Mouse (Mus musculus): ENCODE measurements around the gene Crispld2. TPM values are rescaled to one million over a fixed set of nuclear protein-coding genes. Genes with fewer than 3 reads are reported as not detected.
A peak's percentile ranks its signal among the peaks of the same experiment; 100 is the strongest.

The Crispld2 gene
- 6.9 and 8.3 TPM in 2 replicates for total RNA-seq (2021)
- long read RNA-seq, experiment 1, full-length matches to known transcripts, result 2 of 5 reads
- long read RNA-seq, experiment 1, partial matches to known transcripts, result 0 of 5 reads
- long read RNA-seq, experiment 1, other reads (novel, unspliced or antisense), result 3 of 5 reads
- long read RNA-seq, experiment 2, full-length matches to known transcripts, result 6 of 8 reads
- long read RNA-seq, experiment 2, partial matches to known transcripts, result 1 of 8 reads
- long read RNA-seq, experiment 2, other reads (novel, unspliced or antisense), result 1 of 8 reads

DNA sequence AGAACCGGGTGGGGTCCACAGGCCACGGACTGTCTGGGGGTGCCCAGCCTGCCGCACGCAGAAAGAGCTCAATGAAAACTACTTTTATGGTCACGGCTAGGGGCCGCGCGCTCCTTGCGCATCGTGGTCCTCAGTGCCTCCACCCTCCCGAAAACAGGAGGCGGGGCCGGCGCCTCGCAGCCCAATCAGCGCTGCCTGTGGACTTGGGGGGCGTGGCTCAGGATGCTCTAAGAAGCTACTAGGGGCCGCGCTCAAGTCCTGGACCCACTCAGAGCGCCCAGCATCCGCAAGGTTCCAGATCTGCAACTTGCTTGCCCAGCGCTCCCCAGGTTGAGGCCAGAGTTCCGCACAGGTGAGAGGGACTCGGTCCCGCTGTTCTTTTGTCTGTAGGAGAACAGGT is at the start of gene Crispld2:
Crispld2 (plus strand) TSS at position 190 of the 400 bp plus-strand sequence.
- peak; percentile 79 for DNase-seq

DNA sequence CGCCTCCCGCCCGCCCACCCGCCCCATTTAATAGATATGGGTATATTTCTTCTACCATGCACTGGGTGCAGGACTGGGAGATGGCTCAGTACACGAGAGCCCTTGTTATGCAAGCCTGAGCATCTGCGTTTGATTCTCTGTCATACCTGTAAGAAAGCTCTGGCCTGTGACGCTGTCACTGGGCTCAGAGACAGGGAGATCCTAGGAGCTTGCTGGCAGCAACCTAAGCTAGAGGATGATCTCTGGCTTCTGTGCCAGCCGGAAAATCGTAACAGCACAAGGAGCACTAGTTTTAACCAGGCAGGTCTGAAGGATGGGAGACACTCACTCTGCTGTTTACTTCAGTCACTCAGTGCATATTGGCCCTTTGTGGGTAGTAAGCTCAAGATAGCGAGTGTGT is 48.6 kb upstream of the Crispld2 start:
- no peak for DNase-seq

DNA sequence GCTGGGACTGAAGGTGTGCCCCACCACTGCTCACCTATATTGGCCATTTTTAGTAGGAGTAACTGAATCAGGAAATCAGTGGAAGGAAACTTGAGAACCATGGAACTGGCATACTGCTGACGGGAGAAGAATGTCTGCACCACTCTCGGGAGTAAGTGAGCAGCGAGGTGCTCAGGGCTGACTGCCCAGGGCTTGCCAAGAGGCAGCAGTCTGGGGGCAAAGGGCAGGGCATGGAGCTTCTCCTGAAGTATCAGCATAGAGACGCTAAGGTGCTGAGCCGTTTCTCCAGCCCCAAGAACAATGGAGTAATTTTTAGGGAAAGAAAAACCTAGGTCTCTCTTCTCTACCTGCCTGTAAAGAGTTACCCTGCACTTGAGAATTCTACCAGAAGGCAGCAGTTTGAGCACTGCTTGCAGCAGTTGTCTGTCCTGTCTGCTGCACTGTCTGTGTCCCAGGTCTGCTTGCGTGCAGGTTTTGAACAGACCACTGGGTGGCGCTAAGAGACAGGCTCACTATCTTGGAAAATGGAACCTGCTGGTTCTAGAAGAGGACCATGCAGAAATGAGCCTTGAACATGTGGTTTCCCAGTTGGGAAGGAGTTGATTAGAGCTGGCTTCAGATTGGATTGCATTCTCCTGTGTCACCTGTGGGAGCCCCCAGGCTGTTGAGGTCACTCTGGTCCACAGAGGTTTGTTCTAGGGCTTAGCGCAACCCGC is 48.0 kb upstream of the Crispld2 start:
- peak; percentile 88 for DNase-seq

DNA sequence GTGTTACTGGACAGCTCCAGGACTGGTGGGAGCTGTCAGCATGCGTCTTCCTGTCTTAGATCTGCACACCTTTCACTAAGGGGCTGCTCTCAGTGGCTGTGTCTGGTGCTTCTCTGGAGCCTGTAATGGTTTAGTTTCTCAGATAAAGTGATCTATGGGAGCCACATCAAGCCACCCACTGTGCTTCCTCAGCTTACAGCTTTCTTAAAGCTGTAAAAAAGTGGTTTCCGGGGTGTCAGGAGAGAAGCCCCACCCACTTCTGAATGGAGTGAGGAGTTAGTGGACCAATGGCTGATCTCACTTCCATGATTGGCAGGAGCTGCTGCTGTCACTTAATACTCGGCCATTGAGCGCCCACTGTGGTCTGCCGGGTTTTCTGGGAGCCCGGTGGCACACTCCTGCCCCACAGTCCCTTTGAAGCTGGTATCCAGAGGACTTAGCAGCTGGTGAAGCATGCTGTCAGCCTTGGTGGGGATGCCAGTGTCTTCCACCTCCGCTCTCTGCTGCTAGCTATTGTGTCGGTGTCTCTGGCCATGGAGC is 45.8 kb upstream of the Crispld2 start:
- no peak for DNase-seq

DNA sequence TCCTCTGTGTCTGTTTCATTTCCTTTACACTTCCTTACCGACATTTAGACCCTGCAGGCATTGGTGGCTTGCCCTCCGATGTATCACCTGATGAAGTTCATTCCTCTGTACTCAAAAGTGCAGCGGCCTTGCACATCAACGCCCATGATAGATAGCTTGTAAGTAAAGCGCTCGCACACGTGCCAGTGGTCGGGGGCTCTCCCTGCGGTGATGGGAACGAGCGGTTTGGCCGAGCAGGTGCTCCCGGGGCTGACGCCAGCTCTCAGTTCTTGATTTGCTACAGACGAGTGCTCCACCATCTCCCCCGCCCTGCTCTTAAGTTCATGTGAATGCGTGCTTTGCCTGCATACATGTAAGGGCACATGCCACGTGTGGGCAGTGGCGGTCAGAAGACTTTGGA is 44.6 kb upstream of the Crispld2 start:
- no peak for DNase-seq

DNA sequence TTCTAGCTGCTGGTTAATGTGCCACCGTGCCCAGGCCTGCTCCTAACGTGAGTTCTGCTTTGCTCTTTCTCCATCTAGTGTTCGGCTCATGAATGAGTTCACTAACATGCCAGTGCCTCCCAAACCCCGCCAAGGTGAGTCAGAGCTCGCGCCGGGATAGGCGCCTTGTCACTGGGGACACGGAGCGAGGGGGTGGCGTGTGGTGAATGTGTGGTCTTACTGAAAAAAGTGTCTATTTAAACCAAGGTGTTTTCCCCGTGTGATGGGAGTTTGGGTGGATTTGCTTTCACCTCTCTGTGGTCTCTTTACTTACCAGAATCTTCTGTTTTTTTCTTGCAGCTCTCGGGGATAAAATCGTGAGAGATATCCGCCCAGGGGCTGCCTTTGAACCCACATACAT is 43.9 kb upstream of the Crispld2 start:
- DNase-seq, result peak; percentile 77

DNA sequence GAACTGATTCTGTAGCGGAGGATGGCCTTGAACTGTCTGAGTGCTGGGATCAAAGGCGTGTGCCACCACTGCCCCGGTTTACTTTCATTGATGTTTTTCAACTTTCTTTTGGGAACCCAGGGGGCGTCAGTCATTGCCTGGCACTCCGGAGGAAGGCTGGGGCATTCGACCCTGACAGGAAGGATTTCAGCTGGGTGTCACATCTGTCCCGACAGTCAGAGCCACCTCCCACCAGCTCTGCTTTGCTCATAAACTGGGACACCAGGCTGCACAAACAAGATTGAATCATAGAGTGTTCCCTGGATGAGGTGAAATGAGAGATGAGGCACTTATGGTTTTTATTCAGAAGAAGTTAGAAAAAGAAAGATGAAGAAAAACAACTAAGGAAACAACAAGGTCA is 40.0 kb upstream of the Crispld2 start:
- DNase-seq, result peak; percentile 38

DNA sequence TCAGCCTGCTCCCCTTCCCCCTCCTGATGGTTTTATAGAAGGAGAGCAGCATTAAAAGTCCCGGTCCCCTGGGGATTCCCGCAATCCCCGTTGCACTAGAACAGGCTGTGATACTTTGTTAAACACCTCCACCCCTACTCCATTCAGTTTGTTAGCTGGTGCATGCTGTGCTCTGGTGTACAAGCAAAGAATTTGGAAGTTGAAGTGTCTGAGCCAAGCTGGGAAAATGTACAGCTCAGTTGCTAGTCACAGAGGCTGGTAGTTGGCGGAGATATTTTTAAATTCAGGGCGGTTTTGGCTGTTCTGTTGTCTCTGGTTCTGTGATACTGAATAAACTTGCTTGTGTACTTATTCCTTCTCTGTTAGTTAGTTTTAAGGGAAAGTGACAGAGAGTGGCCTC is 39.5 kb upstream of the Crispld2 start:
- no peak for DNase-seq

DNA sequence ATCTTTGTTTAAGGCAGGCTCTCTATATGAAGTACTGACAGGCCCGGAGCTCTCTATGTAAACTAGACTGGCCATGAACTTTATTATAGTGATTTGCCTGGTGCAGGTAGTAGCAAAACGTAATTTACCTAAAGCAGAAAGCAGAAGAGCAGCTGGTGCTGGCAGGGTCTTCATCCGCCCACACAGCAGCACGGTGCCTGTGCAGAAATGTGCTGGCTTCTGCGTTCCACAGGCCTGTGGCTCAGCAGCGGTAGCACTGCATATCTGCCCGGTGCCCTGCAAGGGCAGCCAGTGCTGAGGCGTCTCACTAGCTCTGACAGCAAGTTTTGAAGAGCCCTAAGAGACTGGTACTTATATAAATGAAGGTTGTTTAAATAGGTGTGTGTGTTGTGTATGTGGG is 36.9 kb upstream of the Crispld2 start:
- no peak for DNase-seq

DNA sequence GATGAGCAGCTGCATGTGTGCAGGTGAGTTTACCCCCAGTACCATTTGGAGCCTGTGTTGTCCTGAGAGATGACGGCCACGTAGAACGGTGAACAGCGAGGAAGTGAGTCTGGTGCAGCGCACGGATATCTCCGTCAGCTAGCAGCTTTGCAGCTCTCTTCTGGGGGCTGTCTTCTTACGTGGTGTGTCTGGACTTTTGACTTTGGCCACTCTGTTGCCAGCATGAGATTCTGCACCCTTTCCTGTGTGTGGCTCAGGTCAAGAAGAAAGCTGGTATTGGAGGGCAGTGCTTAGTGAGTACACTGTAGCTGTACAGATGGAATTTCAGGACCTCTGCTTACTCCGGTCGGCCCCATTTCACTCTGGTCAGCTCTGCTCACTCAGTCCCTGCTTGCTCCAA is 34.2 kb upstream of the Crispld2 start:
- no peak for DNase-seq

DNA sequence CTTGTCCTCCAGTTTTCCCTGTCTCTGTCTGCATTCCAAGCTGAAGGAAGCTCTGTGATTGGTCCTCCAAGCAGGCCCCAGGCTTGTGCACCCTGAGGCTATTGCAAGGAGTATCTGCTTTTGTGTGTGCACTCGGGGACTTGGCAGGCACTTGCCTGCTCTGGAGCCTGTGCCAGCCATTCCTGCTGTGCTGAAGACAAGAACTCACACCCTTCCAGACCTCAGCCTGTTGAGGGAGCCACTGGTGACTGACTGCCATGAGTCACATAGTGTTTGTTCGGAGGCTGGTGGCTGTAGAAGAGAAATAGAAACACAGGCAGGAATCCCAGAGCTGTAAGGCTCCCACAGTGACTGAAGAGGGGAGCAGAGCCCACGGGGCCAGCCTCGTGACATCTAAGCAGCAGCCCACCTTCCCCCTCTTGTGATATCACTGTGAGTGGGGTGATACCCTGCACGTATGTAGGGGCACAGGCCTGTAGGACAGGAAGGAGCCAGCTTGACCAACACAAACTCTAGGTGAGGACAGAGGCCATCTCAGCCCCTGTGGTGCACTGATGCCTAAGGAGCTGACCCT is 31.6 kb upstream of the Crispld2 start:
- DNase-seq, result peak; percentile 58

DNA sequence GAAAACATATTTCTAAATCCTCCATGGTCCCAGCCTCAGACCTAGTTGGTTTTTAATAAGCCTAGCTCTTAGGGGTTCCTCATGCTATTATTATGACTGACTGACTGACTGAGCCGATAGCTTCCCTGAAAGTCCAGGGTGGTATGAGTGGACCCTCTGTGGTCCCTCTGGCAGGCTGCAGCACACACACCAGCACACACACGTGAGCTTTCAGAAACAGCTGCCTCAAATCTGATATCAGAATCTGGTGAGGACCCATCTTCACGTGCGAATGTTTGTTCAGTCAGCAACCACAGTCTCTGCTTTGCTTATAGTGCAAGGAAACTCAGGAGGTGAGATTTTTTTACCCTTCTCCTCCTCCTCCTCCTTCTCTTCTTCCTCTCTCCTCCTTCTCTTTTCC is 27.4 kb upstream of the Crispld2 start:
- no peak for DNase-seq

DNA sequence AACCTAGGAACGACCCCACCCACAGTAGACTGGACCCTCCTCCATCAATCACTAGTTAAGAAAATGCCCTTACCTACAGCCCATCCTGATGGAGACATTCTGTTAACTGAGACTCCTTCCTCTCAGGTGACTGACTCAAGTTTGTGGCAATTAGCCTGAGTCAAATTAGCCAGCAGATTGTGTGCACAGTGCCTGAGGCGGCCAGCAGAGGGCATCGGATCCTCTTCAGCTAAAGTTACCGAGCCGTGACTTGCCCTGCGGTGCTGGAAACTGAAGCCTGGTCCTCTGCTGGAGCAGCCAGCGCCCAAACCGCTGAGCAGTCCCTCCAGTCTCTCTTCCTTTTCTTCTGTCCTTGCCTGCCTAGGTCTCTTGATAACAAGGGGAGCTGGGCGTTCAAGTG is 24.8 kb upstream of the Crispld2 start:
- no peak for DNase-seq

DNA sequence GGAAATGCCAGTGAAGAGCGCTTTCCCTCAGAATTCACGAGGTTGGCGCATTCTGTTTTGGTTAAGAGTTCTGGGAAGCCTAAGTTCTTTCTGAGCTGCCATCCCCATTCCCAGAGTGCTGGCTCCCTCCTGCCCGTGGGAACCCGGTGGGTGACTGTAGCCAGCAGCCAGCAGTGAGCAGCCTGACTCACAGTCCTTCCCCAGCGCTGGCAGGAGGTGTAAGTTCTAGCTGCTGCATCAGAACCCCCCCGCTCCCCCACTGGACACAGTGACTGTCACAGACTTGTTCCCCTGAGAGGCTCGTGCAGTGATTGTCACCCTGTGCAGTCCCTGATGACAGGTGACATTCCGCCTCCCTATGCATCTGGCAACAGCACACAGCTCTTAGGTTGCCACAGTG is 22.1 kb upstream of the Crispld2 start:
- DNase-seq, result peak; percentile 67

DNA sequence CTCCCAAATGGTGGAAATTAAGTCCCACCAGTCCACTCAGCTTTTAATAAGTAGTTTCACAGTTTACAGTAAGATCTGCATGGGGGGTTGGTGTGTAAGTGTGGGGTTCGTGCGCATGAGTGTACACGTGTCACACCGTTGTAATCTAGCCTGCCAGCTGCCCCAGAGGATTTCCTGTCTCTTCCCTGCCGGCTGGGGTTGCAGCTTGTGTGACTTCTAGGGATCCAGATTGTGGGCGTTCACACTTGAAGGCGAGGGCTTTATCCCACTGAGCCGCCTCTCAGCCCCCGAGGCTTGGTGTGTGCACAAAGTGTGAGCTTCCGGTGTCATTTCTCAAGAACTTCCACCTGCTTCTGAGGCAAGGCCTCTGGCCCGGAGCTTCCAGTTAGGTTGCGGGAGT is 19.7 kb upstream of the Crispld2 start:
- no peak for DNase-seq

DNA sequence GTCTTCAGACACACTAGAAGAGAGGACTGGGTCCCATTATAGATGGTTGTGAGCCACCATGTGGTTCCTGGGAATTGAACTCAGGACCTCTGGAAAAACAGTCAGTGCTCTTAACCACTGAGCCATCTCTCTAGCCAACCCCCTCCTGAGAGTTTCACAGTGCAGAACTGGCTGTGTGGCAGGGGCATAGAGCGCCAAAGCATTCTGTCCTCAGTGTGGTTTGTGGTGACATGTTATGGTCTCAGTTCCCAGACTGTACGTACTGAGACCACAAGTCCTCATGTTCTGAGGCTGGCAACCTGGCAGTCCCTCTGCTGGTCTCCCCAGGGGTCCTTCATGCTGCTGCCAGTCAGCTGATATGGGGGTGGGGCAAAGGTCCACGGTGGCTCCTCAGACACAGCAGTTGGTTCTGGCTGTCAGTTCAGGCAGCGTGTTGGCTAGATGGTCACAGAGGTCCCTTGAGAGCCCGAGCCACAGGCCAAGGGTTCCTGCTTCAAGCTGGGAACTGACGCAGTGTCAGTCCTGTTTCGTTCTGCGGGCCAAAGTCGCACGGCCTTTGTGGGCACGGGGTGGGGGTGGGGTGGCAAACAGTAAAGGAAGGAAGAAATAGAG is 13.4 kb upstream of the Crispld2 start:
- peak; percentile 60 for DNase-seq

DNA sequence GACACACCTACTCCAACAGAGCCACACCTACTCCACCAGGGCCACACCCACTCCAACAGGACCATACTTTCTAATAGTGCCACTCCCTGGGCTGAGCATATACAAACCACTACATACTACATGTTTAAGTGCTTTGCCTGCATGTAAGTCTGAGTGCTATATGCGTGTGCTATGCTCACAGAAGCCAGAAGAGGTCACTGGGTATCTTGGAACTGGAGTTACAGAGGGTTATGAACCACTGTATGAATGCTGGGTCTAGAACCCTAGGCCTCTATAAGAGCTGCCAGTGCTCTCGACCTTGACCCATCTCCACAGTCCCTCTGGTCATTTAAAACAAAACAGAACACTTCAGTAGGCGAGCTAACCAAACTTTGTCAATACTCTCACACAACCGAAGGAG is 11.0 kb upstream of the Crispld2 start:
- no peak for DNase-seq

DNA sequence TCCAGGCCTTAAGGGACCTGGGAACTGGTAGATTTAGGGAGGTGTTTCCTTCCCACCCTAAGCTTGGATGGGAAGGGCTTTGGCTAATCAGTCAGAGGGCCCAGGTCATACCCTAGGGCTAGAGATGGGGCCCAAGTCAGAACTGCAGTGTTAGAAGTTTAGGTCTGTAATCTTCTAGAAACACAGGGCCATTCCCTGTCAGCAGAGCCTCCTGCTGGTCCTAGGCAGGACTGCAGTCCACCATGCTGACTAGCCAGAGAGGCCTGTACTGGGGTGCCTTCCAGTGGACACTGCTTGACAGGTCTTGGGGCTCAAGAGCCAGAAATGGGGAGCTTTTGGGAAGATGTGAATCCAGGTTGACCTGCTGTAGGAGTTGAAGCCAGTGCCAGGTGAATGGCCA is 8.2 kb upstream of the Crispld2 start:
- DNase-seq, result peak; percentile 56

DNA sequence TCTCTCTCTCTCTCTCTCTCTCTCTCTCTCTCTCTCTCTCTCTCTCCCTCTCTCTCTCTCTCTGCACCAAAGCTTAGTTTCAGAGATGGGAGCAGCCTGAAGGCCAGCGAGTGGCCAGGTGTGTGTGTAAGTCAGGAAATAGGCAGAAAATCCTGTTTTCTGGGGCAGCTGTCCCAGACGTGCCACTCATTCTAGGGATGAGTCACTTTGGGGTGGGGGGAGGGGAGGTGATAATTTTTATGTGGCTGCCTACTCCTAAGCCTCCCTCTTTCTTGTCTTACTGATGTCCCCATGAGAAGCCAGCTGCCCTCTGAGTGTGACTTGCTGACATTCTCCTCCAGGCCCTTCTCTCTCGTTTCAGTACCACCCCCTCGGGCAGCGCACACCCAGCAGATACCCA is 6.1 kb upstream of the Crispld2 start:
- DNase-seq, result no peak

DNA sequence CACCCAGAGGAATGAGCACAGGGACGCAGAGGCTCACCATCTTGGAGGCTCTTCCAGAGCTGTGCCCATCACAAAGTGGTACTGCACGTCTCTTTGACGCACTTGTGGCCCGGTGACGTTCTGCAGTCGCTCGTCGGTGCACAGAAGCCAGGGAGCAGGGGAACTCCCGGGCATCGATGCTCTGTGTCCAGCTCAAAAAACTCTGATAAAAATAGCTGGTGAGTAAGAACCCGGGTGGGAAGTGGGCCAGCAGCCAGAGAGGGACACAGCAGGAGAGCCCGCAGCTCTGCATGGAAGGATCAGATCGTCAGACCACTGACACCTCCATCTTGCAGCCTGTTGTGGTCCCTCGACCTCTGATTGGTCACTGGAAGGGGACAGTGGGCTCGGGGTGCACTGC is 4.2 kb upstream of the Crispld2 start:
- peak; percentile 83 for DNase-seq

DNA sequence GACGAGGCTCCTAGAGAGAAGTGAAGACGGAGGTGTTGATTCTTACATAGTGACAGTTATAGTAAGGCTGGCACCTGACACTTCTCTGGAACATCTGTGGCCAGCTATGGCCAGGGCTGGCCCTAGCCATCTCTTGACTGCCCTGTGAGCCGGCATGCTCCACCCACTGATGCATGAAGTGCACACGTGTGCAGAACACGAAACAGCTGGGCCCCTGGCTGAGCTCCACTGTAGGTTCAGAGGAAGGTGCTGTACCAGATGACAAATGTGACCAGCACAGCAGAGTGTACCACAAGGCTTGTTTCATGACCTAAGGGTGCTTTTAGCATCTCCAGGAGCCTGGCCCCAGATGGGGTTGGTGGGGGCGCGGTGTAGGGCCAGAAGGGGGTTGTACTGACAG is 1.9 kb downstream of the Crispld2 start:
- DNase-seq, result no peak

DNA sequence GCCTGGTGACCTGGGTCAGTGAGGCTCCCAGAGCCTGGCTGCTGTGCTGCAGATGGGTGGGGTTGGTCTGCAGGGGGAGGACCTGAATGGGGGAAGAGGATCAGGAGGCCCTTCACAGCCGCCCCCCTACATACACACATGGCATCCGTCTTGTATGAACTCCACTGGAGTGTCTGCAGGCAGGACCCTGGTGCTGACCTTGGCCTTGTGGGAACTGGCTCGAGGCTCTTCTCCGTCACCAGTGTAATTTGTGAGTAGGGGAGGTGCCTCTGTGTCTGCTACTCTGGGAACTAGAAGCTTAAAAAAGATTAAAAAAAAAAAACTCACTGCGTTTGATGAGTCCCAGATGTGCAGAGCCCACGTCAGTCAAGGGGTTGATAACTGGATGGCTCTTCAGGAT is 2.3 kb downstream of the Crispld2 start:
- DNase-seq, result peak; percentile 74

DNA sequence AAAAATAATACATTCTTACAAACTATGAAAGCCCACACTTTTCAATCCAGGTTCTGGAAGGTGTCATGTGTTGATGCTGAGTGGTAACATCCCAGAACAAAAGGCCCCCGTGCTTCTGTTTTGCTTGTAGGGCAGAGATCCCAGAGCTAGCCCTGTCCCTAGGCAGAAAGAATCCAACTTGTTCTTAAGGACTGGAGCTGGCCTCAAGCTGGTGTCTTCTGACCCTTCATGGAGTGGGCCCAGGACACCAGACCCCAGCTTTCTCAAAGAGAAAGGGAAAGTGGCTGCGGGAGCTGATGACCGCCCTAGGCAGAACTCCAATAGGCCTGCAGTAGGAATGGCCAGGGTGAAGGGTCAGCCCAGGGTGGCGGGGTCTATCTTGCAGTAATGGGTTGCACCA is 5.0 kb downstream of the Crispld2 start:
- DNase-seq, result no peak
